Mouse (Mus musculus): ENCODE measurements around the gene Ube2r2.

DNA sequence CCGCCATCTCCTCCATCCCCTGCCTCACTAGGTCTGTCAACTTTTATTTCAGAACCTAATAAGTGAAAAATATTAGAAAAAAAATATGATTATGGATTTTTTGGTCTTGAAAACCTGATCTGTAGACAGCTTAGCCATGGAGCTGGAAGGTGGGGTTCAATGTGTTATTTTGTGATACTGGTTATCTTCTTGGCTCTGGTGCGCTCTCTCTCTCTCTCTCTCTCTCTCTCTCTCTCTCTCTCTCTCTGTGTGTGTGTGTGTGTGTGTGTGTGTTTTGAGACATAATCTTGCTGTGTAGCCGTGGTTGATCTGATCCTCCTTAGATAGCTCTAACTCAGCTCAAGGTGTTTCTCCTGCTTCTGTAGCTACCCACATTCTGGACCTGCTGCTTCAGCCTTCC lies 5.7 kb upstream of the Ube2r2 start:
- TF ChIP-seq CTCF (conservative IDR thresholded peaks at IDR 0.05; ENCODE audit: low read length) (no peak), POU5F1 (IDR thresholded peaks at IDR 0.05; ENCODE audit: borderline replicate concordance, low read length) (no peak)
